Mouse (Mus musculus) adrenal gland, postnatal 25 days (tissue): Measurements from ENCODE around the gene Gm13101. TPM values are rescaled to one million over a fixed set of nuclear protein-coding genes. Genes with fewer than 3 reads are reported as not detected.
"Not testable (repeated sequence)": the region's sequence is repeated elsewhere in the genome, so short reads cannot be mapped to it uniquely, and the experiment has no call there.

Experiments
- DNase-seq: peaks from one replicate; pipeline ENCODE4 v3.0.0; 2021; ENCODE audit warnings: mixed read lengths
- long read RNA-seq: library from polyadenylated mRNA; stranded (forward); transcript quantifications from one replicate; pipeline ENCODE4 v2.0.0, GENCODE M21; 2021
- total RNA-seq: library from RNA; stranded (reverse); gene quantifications from 2 replicates; pipeline ENCODE4 v1.2.3, GENCODE M21; 2021

Gm13101 gene
- total RNA-seq = not detected in 2 replicates
- long read RNA-seq = 0 reads

- not testable (repeated sequence) for DNase-seq
Measured at GRCm38 (mm10) chr4:143966850-143967249, at the start of gene Gm13101. Gene Gm13101, minus strand, starts transcription at chr4:143966950.

GRCm38 (mm10) chr4:143994269-143994668 is 27.5 kb upstream of the Gm13101 start, which contains the start of gene Pramef17:
Gene Pramef17, minus strand, starts transcription at chr4:143994369.
- not testable (repeated sequence) for DNase-seq

- peak; percentile 17 for DNase-seq
Measured at GRCm38 (mm10) chr4:143988126-143988525, 21.4 kb upstream of the Gm13101 start.

- not testable (repeated sequence) for DNase-seq
Measured at GRCm38 (mm10) chr4:143987475-143987941, 20.8 kb upstream of the Gm13101 start.

- not testable (repeated sequence) for DNase-seq
Measured at GRCm38 (mm10) chr4:143985733-143986132, 19.0 kb upstream of the Gm13101 start.

- DNase-seq = not testable (repeated sequence)
Measured at GRCm38 (mm10) chr4:143985165-143985564, 18.4 kb upstream of the Gm13101 start.

GRCm38 (mm10) chr4:143983446-143983845 is 16.7 kb upstream of the Gm13101 start:
- DNase-seq = not testable (repeated sequence)

GRCm38 (mm10) chr4:143950916-143951315 is 15.8 kb downstream of the Gm13101 start, which contains the start of gene Pramef25:
Gene Pramef25, minus strand, starts transcription at chr4:143951016.
- DNase-seq = not testable (repeated sequence)

Other genes starting within 250 kb of the Gm13101 start
- gene Gm13078, start 247.5 kb downstream of the Gm13101 start, total RNA-seq = not detected in 2 replicates
- not detected in 2 replicates for gene Gm13023, start 177.6 kb downstream of the Gm13101 start, total RNA-seq
- gene Gm13084, start 150.9 kb downstream of the Gm13101 start, total RNA-seq = not detected in 2 replicates
- gene Gm13103, start 120.5 kb downstream of the Gm13101 start, total RNA-seq = not detected in 2 replicates
- not detected in 2 replicates for gene Pramef6, start 66.6 kb downstream of the Gm13101 start, total RNA-seq
- not detected in 2 replicates for gene Pramef25, start 15.9 kb downstream of the Gm13101 start, total RNA-seq
- gene Pramef17, start 27.4 kb upstream of the Gm13101 start, total RNA-seq = not detected in 2 replicates
- gene Pramel4, start 92.2 kb upstream of the Gm13101 start, total RNA-seq = not detected in 2 replicates
- gene Gm13102, start 139.5 kb upstream of the Gm13101 start, total RNA-seq = not detected in 2 replicates
- not detected in 2 replicates for gene Oog3, start 195.7 kb upstream of the Gm13101 start, total RNA-seq
- not detected in 2 replicates for gene Oog2, start 223.8 kb upstream of the Gm13101 start, total RNA-seq
- not detected in 2 replicates for gene C87977, start 246.4 kb upstream of the Gm13101 start, total RNA-seq